Mouse (Mus musculus) erythroblast, embryonic 14.5 days (primary cell): ENCODE data around the gene Dph1.

ENCODE experiments used
- GATA1 ChIP-seq: IDR thresholded peaks from 2 replicates; pipeline ENCODE4 v1.6.1; 2012; ENCODE audit warnings: low read length, inconsistent platforms, mixed read lengths
- TAL1 ChIP-seq: IDR thresholded peaks from 3 replicates; pipeline ENCODE4 v1.6.1; 2012; ENCODE audit warnings: low read length, inconsistent platforms, mixed read lengths

DNA sequence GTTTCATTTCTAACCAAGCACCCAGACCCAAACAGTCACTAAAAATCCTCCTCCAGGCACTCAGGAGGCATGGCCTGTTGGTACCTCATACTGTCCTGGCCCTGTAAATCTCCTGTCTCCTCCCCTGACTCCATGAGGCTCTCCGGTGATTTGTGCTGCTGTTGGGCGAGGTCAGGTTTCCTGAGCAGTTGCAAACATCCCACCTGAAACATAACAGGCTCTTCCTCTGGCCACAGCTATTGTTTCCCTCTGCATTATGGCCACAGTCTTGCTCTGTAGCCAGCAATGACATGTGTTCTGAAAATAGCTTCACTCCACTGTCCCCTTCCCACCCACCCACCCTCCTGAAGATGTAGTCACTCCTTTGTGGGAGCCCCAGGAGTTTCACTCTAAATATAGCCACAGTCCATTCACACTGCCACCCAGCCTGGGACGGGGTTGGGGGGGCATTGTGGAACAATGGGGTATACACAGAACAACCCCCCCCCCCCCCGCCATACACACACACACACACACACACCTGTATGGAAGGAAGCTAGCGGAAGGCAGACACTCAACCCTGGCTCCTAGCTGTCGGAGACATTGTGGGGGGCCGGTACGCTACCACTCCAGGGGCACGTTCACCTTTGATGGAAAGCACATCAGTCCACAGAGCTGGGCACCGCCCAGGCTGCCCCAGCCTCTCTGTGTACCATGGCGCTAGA lies 42.6 kb downstream of the Dph1 start:
- TF ChIP-seq GATA1 (no peak), TAL1 (no peak)
